Mouse (Mus musculus) stomach, embryonic 14.5 days (tissue): ENCODE measurements around the gene Ppp1r35. TPM values are rescaled to one million over a fixed set of nuclear protein-coding genes. Genes with fewer than 3 reads are reported as not detected.

ENCODE experiments used
- ATAC-seq: fragments of 200-750 bp; cut with Nextera tagmentation; 2 replicates; pipeline ENCODE4 v1.8.0; 2017; ENCODE audit warnings: low read depth, moderate TSS enrichment; ENCODE audit not compliant: insufficient number of reproducible peaks, insufficient read depth, low FRiP score
- H3K27ac ChIP-seq: fragments of 300-500 bp; sonication (generic); 2 replicates; pipeline ENCODE4 v1.5.1; 2014; ENCODE audit warnings: mild to moderate bottlenecking, low read length, moderate library complexity, mixed read lengths
- H3K27me3 ChIP-seq: fragments of 300-500 bp; sonication (generic); 2 replicates; pipeline ENCODE4 v1.6.1; 2014; ENCODE audit warnings: low read length, control low read depth, mixed read lengths; ENCODE audit not compliant: control insufficient read depth, insufficient read depth
- H3K36me3 ChIP-seq: fragments of 300-500 bp; sonication (generic); 2 replicates; pipeline ENCODE4 v1.6.1; 2014; ENCODE audit warnings: mild to moderate bottlenecking, control low read depth, low read length, moderate library complexity, mixed read lengths; ENCODE audit not compliant: control insufficient read depth, insufficient read depth
- H3K4me1 ChIP-seq: fragments of 300-500 bp; sonication (generic); 2 replicates; pipeline ENCODE4 v1.6.1; 2014; ENCODE audit warnings: low read length, control low read depth, mixed read lengths; ENCODE audit not compliant: control insufficient read depth, insufficient read depth
- H3K4me2 ChIP-seq: fragments of 300-500 bp; sonication (generic); replicated peaks from 2 replicates; pipeline ENCODE4 v1.6.1; 2014; ENCODE audit warnings: low read depth, low read length, control low read depth
- H3K4me3 ChIP-seq: fragments of 300-500 bp; sonication (generic); 2 replicates; pipeline ENCODE4 v1.5.1; 2014; ENCODE audit warnings: low read depth, low read length, control low read depth
- H3K9ac ChIP-seq: fragments of 300-500 bp; sonication (generic); replicated peaks from 2 replicates; pipeline ENCODE4 v1.6.1; 2014; ENCODE audit warnings: low read depth, mild to moderate bottlenecking, control low read depth, low read length, moderate library complexity, mixed read lengths
- H3K9me3 ChIP-seq: fragments of 300-500 bp; sonication (generic); 2 replicates; pipeline ENCODE4 v1.6.1; 2016; ENCODE audit warnings: low read depth, low read length, control low read depth; ENCODE audit not compliant: control insufficient read depth
- WGBS: fragments of 180-500 bp; shearing (Covaris S2); extraction: QIAGEN DNeasy Blood & Tissue Kit; methylation state at CpG from one replicate; pipeline ENCODE4 v1.1.7; 2014; 5-methylcytosine and 5-hydroxymethylcytosine counted together
- polyA plus RNA-seq: library from polyadenylated mRNA; unstranded; fragments of >200 nt; fragmentation: Nextera tagmentation; extraction: Ambion mirVana; gene quantifications from 2 replicates; pipeline ENCODE4 v1.2.1, GENCODE M21; 2014

The Ppp1r35 gene
- polyA plus RNA-seq = 32.7 and 38.1 TPM in 2 replicates

DNA sequence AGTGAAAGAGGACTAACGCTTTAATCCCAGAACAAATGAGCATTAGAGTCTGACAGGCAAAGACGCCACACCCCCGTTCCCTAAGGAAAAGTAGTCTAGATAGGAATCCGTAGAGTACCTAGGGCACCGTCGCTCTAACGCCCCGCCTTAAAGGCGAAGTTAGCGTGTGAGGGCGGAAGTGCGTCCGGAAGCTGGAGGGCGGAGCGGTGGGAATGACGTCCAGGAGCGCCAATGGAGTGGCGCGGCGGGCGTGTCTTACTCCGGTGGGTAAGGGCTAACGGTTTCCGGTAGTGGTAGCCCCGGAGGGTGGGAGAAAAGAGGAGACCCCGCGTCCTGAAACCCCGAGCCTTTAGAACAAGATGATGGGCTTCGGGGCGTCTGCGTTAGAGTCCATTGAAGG is at the start of gene Ppp1r35:
Gene Ppp1r35 (plus strand): TSS at position 215 of the 400 bp plus-strand sequence.
- H3K9ac ChIP-seq = peak within 1 kb of the TSS; percentile 95
- under 1% methylated on average over 31 of the region's 31 CpGs for WGBS
- peaks cover 29% of the 10 kb centered on the region for H3K36me3 ChIP-seq
- peak within 1 kb of the TSS; percentile 91 for H3K27ac ChIP-seq
- peak within 1 kb of the TSS; percentile 98 for H3K4me2 ChIP-seq
- no peaks in the 10 kb centered on the region for H3K9me3 ChIP-seq
- no peaks in the 10 kb centered on the region for H3K27me3 ChIP-seq
- peaks cover 19% of the 10 kb centered on the region for H3K4me1 ChIP-seq
- peak within 1 kb of the TSS; percentile 98 for H3K4me3 ChIP-seq
- peak; percentile 94 for ATAC-seq

DNA sequence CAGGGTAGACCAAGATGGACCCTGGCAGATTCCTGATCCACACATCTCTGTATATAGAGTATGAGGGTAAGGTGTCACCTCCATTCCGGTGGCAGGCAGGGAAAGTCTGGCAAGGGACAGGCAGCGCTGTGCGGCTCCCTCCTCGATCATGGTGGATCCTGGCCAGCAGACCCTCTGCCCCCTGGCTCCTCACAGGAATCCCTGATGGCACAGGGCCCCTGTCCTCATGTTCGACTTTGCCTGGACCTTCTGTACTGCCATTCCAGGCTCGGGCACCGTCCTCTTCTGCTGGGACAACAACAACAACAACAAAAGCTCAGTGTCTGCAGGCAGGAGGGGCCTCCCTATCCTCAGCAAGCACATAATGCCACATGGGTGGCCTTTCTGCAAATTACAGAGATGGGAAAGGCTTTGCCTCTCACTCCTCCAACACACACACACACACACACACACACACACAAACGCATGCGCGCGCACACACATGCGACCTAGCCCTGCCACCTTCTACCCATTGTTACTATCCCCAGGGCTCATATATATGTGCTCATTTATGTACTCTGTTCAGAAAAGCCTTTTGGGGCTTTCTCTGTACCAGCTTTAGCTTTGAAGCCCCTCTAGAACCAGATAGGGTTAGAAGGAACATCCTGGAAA is 44.9 kb upstream of the Ppp1r35 start:
- WGBS = 86% methylated on average over 12 of the region's 12 CpGs
- Histone ChIP-seq H3K4me1 (peaks cover 7% of the 10 kb centered on the region; the same call in 1 of the 2 replicates), H3K4me2 (no peak overlapping the region), H3K4me3 (no peak overlapping the region), H3K27ac (no peak overlapping the region), H3K27me3 (no peaks in the 10 kb centered on the region), H3K9me3 (no peaks in the 10 kb centered on the region), H3K36me3 (peaks cover 19% of the 10 kb centered on the region), H3K9ac (no peak overlapping the region)
- no peak for ATAC-seq

DNA sequence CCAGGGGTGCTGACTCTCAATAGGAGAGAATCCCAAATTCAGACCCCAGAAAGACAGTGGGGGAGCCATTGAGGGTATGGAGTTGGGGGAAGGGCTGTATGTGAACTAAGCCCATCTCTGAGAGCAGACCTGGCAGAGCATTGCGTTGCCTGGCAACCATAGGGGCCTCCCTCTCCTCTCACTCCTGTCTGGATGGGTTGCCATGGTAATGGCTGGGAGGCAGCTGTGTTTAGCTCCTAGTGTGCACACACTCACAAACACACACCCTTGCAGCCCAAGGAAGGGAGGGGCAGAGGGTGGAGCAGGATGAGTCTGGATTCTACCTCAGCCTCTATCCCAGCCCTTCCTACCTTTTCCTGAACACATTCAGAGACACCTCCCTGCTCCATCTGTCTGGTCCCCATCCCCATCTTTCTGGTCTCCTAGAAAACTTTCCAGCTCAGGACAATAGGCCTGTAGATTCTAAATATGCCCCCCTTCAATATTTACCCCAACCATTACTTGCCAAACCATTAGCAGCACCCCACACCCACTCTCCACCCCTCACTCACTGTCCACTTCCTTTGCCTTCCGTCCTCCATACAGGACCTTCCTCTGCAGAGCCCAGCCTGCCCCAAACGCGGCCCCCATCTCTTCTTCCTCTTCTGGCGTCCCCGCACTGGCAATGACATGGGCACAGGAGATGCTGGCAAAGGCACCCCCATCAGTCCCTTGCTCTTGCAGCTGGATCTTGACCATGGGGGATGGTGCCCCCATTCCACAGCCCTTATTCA is 44.2 kb upstream of the Ppp1r35 start:
- Histone ChIP-seq H3K27ac (no peak overlapping the region), H3K27me3 (no peaks in the 10 kb centered on the region), H3K36me3 (peaks cover 19% of the 10 kb centered on the region), H3K4me2 (no peak overlapping the region), H3K4me1 (peaks cover 10% of the 10 kb centered on the region; the same call in 1 of the 2 replicates), H3K9ac (no peak overlapping the region), H3K9me3 (no peaks in the 10 kb centered on the region), H3K4me3 (no peak overlapping the region)
- peak; percentile 62; the same call in 1 of the 2 replicates for ATAC-seq
- 64% methylated on average over 6 of the region's 6 CpGs for WGBS

DNA sequence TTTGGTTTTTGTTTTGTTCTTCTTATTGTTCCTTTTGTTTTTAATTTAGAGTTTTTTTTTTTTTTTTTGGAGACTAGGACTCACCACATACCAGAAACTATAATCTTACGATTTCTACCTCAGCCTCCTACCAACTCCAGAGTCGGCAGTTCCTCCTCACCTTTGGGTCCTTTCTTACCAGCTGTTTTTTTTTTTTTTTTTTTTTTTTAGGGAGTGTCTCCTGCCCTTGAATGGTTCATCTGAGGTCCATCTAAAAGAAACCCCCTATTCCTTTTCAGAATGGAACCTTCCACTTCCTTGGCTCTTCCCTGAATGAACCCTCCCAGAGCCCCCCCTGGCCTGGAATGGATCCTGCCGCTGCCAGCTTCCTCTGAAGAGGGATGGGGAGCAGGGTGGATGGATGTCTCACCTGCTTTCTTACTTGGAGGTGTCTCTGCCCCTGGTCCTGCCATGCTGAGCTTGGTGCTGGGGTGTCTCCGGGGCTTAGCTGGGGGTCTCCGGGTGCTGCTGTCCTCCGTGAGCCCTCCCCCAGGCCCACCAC is 41.2 kb upstream of the Ppp1r35 start:
- no peak for ATAC-seq
- no peak overlapping the region for H3K27ac ChIP-seq
- 86% methylated on average over 6 of the region's 6 CpGs for WGBS
- H3K9me3 ChIP-seq = no peaks in the 10 kb centered on the region
- no peaks in the 10 kb centered on the region for H3K27me3 ChIP-seq
- H3K9ac ChIP-seq = no peak overlapping the region
- H3K4me1 ChIP-seq = peaks cover 20% of the 10 kb centered on the region
- H3K36me3 ChIP-seq = peaks cover 19% of the 10 kb centered on the region
- no peak overlapping the region for H3K4me2 ChIP-seq
- H3K4me3 ChIP-seq = no peak overlapping the region

DNA sequence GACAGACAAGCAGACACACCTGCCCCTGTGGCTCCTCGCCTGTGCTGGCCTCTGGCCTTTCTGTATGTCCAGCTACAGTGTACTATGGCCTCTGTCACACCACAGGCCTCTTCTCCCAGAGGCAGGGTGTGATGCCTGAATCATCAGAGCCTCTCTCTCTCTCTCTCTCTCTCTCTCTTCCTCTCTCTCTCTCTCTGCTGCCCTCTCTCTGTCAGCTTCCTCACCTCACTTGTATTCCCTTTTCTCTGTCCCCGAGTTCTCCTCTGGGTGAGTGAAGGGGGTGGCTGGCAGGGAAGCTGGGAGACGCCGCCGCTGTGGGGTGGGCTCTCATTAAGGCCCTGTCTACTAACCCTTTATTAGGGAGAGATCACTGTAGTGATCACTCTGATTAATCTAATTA is 40.1 kb upstream of the Ppp1r35 start:
- Histone ChIP-seq H3K4me3 (no peak overlapping the region), H3K36me3 (peaks cover 14% of the 10 kb centered on the region), H3K9me3 (no peaks in the 10 kb centered on the region), H3K4me2 (no peak overlapping the region), H3K27ac (no peak overlapping the region), H3K9ac (no peak overlapping the region), H3K27me3 (no peaks in the 10 kb centered on the region), H3K4me1 (peaks cover 20% of the 10 kb centered on the region)
- ATAC-seq = no peak
- WGBS = 54% methylated on average over 5 of the region's 5 CpGs

DNA sequence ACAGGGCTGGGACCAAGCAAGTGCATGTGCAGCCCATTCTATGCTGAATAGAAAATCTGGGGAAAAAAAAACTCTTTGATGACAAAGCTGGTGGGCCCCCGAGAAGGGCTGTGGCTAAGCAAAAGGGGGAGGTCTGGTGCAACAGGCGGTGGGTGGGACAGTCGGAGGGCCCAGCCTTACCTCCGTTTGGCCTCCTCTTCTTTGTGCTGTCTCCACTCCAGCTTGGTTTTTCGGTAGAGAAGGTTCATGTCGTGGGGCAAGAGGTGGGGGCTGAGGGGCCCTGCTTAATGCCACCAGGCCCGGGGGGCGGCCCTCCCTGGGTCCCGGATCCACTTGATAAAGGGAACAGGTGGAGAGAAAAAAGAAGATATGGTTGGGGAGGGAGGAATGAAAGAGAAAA is 39.2 kb upstream of the Ppp1r35 start:
- no peaks in the 10 kb centered on the region for H3K9me3 ChIP-seq
- H3K27me3 ChIP-seq = no peaks in the 10 kb centered on the region
- 56% methylated on average over 9 of the region's 9 CpGs for WGBS
- peaks cover 14% of the 10 kb centered on the region for H3K36me3 ChIP-seq
- H3K4me2 ChIP-seq = peak overlapping the region; percentile 91
- H3K27ac ChIP-seq = peak overlapping the region; percentile 72; the same call in 1 of the 2 replicates
- no peak overlapping the region for H3K9ac ChIP-seq
- peak overlapping the region; percentile 59; the same call in 1 of the 2 replicates for H3K4me3 ChIP-seq
- ATAC-seq = no peak
- H3K4me1 ChIP-seq = peaks cover 16% of the 10 kb centered on the region

DNA sequence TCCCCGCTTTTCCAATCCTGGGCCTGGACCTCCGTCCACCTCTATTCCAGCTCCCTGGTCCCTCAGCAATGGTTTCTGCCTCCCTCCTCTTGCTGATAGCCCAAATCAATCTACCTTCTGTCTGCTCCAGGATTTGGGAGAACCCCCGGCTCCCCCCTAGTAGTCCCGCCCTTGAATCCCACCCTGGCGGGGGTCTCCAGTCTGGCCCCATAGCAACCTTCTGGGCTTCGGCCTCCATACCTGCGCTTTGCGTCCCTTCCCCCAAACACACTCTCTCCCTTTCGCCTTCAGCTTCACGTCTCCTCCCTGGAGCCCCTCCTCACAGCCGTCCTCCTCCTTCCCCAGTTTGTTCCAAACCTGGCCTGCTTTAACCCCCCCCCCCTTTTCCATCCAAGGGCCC is 38.1 kb upstream of the Ppp1r35 start:
- Histone ChIP-seq H3K4me3 (peak overlapping the region; percentile 59), H3K9me3 (no peaks in the 10 kb centered on the region), H3K36me3 (peaks cover 11% of the 10 kb centered on the region), H3K4me2 (peak overlapping the region; percentile 91), H3K9ac (peak overlapping the region; percentile 58), H3K27ac (peak overlapping the region; percentile 72; the same call in 1 of the 2 replicates), H3K27me3 (no peaks in the 10 kb centered on the region), H3K4me1 (peaks cover 15% of the 10 kb centered on the region)
- peak; percentile 1; the same call in 1 of the 2 replicates for ATAC-seq
- WGBS = 9% methylated on average over 11 of the region's 11 CpGs
